Mouse (Mus musculus): ENCODE measurements at regions not wholly inside any gene's neighbourhood (a gene's known extent, or its start where the extent isn't known, plus 50 kb on each side); places are given as distances from the start of the nearest gene placed in this dataset.

- CTCF ChIA-PET, result interaction anchor here in 1 of 4 experiments (1.1 kb wide), 1 partner anchor 15 kb away, joined by 4 read pairs; no protein-coding TSS in a partner anchor
These were observed 65.7 kb downstream of the Jrkl start for GRCm38 (mm10) chr9:13179903-13180302.

More at GRCm38 (mm10) chr9:13179903-13180302, 65.7 kb downstream of the Jrkl start:
- POLR2A ChIA-PET, result interaction anchor here in 1 of 4 experiments (0.5 kb wide), 1 partner anchor 634 kb away, joined by 3 read pairs; no protein-coding TSS in a partner anchor

Data from embryonic stem cell, embryonic (primary cell).